Mouse (Mus musculus) hindbrain, embryonic 13.5 days (tissue): ENCODE measurements around the gene Olfr654. TPM values are rescaled to one million over a fixed set of nuclear protein-coding genes. Genes with fewer than 3 reads are reported as not detected.

Experiments
- polyA plus RNA-seq: library from polyadenylated mRNA; unstranded; fragments of >200 nt; fragmentation: Nextera tagmentation; extraction: Ambion mirVana; gene quantifications from 2 replicates; pipeline ENCODE4 v1.2.1, GENCODE M21; 2015

Gene Olfr654
- polyA plus RNA-seq, 1 experiment from 2014 or later = not detected

Other genes with a start within 250 kb of the Olfr654 start
- 1.6 and 1.9 TPM in 2 replicates for gene Trim12c, start 233.7 kb upstream of the Olfr654 start, polyA plus RNA-seq
- not detected in 2 replicates for gene Trim30b, start 217.1 kb upstream of the Olfr654 start, polyA plus RNA-seq
- not detected in 2 replicates for gene Trim30c, start 186.2 kb upstream of the Olfr654 start, polyA plus RNA-seq
- gene Trim30a, start 121.8 kb upstream of the Olfr654 start, polyA plus RNA-seq = 0.71 and 0.84 TPM in 2 replicates
- gene Trim30d, start 79.2 kb upstream of the Olfr654 start, polyA plus RNA-seq = 0.12 and 0.30 TPM in 2 replicates
- not detected in 2 replicates for gene Olfr651, start 36.9 kb upstream of the Olfr654 start, polyA plus RNA-seq
- not detected in 2 replicates for gene Olfr652, start 26.1 kb upstream of the Olfr654 start, polyA plus RNA-seq
- not detected in 2 replicates for gene Olfr653, start 9.7 kb upstream of the Olfr654 start, polyA plus RNA-seq
- gene Olfr655, start 14.8 kb downstream of the Olfr654 start, polyA plus RNA-seq = not detected in 2 replicates
- gene Olfr656, start 26.9 kb downstream of the Olfr654 start, polyA plus RNA-seq = not detected in 2 replicates
- not detected in 2 replicates for gene Olfr657, start 37.8 kb downstream of the Olfr654 start, polyA plus RNA-seq
- gene Olfr658, start 60.3 kb downstream of the Olfr654 start, polyA plus RNA-seq = 0.09 and 0.10 TPM in 2 replicates
- not detected in 2 replicates for gene Olfr659, start 79.7 kb downstream of the Olfr654 start, polyA plus RNA-seq
- gene Olfr661, start 99.5 kb downstream of the Olfr654 start, polyA plus RNA-seq = not detected in 2 replicates
- gene Usp17le, start 190.4 kb downstream of the Olfr654 start, polyA plus RNA-seq = not detected in 2 replicates